Mouse (Mus musculus) G1E (cell line): ENCODE measurements around the gene Rnf141. TPM values are rescaled to one million over a fixed set of nuclear protein-coding genes. Genes with fewer than 3 reads are reported as not detected.

Experiments used
- ATAC-seq: 2 replicates; pipeline ENCODE4 v1.8.0; 2016; ENCODE audit warnings: mild to moderate bottlenecking; ENCODE audit not compliant: insufficient number of reproducible peaks, poor library complexity, low FRiP score, severe bottlenecking; ENCODE audit errors: extremely low read depth
- DNase-seq: peaks from one replicate; pipeline ENCODE4 v3.0.0; 2012; ENCODE audit warnings: low spot score
- H3K27me3 ChIP-seq: 2 replicates; pipeline ENCODE4 v1.6.1; 2012; ENCODE audit warnings: mild to moderate bottlenecking, low read length, inconsistent platforms; ENCODE audit not compliant: insufficient read depth
- H3K36me3 ChIP-seq: replicated peaks from 2 replicates; pipeline ENCODE3; 2012; ENCODE audit warnings: mild to moderate bottlenecking, inconsistent platforms
- H3K4me1 ChIP-seq: 2 replicates; pipeline ENCODE4 v1.6.1; 2012; ENCODE audit warnings: low read depth, low read length, inconsistent platforms, mixed read lengths; ENCODE audit not compliant: insufficient read depth
- H3K4me3 ChIP-seq: 2 replicates; pipeline ENCODE4 v1.5.1; 2012; ENCODE audit warnings: low read depth, mild to moderate bottlenecking, inconsistent platforms, low read length, moderate library complexity, mixed read lengths
- H3K9me3 ChIP-seq: replicated peaks from 2 replicates; pipeline ENCODE4 v1.6.1; 2012; ENCODE audit warnings: inconsistent platforms
- CTCF ChIP-seq: IDR thresholded peaks from 2 replicates; pipeline ENCODE4 v1.5.1; 2012; ENCODE audit warnings: low read depth, low read length, inconsistent platforms, mixed read lengths
- GATA1 ChIP-seq: IDR thresholded peaks from 2 replicates; pipeline ENCODE4 v1.6.1; 2012; ENCODE audit warnings: borderline replicate concordance, low read length, inconsistent platforms, mixed read lengths
- GATA2 ChIP-seq: IDR thresholded peaks from 2 replicates; pipeline ENCODE4 v1.6.1; 2012; ENCODE audit warnings: low read depth, low read length, inconsistent platforms, borderline replicate concordance
- POLR2AphosphoS5 ChIP-seq: IDR thresholded peaks from 2 replicates; pipeline ENCODE4 v1.6.1; 2012; ENCODE audit warnings: low read depth, low read length, inconsistent platforms; ENCODE audit not compliant: insufficient replicate concordance
- TAL1 ChIP-seq: conservative IDR thresholded peaks from 2 replicates; pipeline ENCODE4 v1.6.1; 2012; ENCODE audit warnings: low read depth, low read length, inconsistent platforms, mixed read lengths
- polyA plus RNA-seq: library from polyadenylated mRNA; stranded (reverse); fragments of >175 nt; gene quantifications from 2 replicates; pipeline ENCODE4 v1.2.3, GENCODE M21; 2012
- total RNA-seq, 2 experiments: library from RNA; stranded (forward) in 1 of 2; stranded (reverse) in 1 of 2; fragments of 200-1000 nt in 1 of 2; fragments of >200 nt in 1 of 2; fragmentation: Nextera tagmentation in 1 of 2; gene quantifications; 2 replicates each; pipeline ENCODE4 v1.2.3; 2014 to 2017

The Rnf141 gene
- total and polyA plus RNA-seq, 3 experiments = 0.92 to 38.6 (median 18.2) TPM

DNA sequence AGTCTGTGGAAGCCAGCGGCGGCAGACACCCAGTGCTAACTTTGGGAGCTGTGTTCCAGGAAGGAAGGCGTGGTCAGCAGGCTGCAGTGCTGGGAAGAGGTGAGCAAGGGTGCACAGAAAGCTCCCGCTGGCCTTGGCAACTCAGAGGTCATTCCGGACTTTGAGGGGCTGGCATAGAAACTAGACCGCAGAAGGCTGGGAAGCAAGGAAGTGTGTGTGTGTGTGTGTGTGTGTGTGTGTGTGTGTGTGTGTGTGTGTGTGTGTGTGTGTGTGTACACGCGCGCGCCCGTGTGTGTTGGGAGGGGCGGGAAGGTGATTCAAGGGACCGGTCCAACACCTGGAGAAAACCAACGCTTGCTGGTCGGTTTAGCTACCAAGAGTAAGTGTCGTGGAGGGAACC is 76.3 kb downstream of the Rnf141 start, which contains the start of gene Ampd3:
Gene Ampd3 (plus strand): TSS at position 206 of the 400 bp plus-strand sequence.
- H3K4me3 ChIP-seq = peak within 1 kb of the TSS; percentile 75
- TF ChIP-seq CTCF (no peak), GATA2 (no peak), TAL1 (no peak), POLR2AphosphoS5 (no peak), GATA1 (no peak)
- peaks cover 4% of the 10 kb centered on the region for H3K27me3 ChIP-seq
- DNase-seq (no peak), ATAC-seq (no peak)
- H3K4me1 ChIP-seq = peaks cover 50% of the 10 kb centered on the region
- H3K9me3 ChIP-seq = no peaks in the 10 kb centered on the region
- peaks cover 2% of the 10 kb centered on the region for H3K36me3 ChIP-seq

DNA sequence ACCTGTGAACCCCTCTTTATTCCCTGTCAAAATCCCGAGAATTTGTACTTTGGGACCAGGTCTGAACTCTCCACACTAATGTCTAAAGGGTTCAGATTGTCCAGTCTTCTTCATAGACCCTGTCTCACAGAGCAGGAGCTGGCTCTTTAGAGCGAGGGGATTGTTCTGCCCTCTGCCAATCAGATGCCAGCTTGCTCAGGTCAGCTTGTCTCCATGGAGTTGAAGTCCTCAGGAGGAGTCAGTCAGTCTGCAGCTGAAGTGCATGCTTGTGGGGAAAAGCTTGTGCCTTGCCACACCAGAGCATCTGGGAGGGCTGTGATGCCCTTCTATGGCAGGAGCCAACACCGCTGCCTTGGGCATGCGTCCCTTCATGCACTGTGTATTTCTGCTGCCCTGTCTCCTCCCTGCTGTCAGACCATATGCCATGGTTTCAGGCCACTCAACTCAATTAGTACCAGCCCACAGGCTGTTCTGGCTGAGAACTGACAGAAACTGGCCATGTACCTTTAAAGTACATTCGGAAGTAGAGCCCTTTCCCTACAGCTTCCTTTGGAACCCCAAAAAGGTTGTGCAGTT is 81.6 kb downstream of the Rnf141 start:
- ATAC-seq (no peak), DNase-seq (no peak)
- Histone ChIP-seq H3K4me3 (no peak overlapping the region), H3K9me3 (no peaks in the 10 kb centered on the region), H3K4me1 (peaks cover 6% of the 10 kb centered on the region), H3K27me3 (peaks cover 21% of the 10 kb centered on the region), H3K36me3 (no peaks in the 10 kb centered on the region)
- TF ChIP-seq CTCF (no peak), GATA2 (no peak), TAL1 (no peak), POLR2AphosphoS5 (no peak), GATA1 (no peak)

DNA sequence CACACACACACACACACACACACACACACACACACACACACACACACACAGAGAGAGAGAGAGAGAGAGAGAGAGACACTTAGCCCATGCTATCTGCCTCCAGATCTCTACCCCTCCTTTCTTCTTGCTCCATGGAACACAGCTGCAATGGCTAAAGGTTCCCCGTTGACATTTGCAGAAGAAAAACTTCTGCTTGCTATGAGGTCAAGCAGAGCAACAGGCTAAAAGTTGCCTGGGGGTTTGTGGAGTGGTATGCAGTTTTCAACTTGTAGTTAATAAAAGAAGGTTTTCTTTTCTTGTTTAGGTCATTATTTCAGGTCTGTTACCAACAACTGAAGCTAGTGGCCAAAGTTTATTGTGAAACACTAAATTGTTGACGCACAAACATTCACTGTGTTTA is 87.8 kb downstream of the Rnf141 start:
- ATAC-seq = no peak
- no peak for DNase-seq
- no peak for TF ChIP-seq CTCF
- Histone ChIP-seq H3K4me1 (0 out of 2 replicates have a peak, but pooled peaks cover 3% of the 10 kb centered on the region), H3K27me3 (peaks cover 29% of the 10 kb centered on the region), H3K4me3 (no peak overlapping the region), H3K36me3 (no peaks in the 10 kb centered on the region), H3K9me3 (no peaks in the 10 kb centered on the region)

DNA sequence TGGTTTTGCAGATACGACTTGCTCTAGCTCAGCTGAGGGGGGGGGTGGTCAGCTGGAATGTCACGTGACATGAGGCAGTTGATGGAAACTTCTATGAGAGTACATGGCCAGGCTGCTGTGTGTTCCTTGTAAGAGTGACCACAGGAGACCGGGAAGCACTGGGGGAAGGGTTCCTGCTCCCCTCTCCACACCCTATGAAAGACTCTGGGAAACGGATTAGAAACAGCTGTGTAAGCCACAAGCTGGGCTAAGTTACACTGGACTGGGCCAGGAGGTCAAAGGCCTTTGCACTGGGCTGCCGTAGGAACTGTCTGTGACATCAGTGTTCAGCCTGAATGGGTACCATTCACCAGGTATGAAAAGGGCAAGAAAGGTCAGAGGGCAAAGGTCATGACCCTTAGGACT is 90.3 kb downstream of the Rnf141 start:
- TF ChIP-seq POLR2AphosphoS5 (no peak), CTCF (no peak), GATA1 (no peak), TAL1 (no peak), GATA2 (no peak)
- Histone ChIP-seq H3K9me3 (no peaks in the 10 kb centered on the region), H3K4me3 (no peak overlapping the region), H3K27me3 (peaks cover 32% of the 10 kb centered on the region), H3K4me1 (0 out of 2 replicates have a peak, but pooled peaks cover 3% of the 10 kb centered on the region), H3K36me3 (no peaks in the 10 kb centered on the region)
- DNase-seq (no peak), ATAC-seq (no peak)

DNA sequence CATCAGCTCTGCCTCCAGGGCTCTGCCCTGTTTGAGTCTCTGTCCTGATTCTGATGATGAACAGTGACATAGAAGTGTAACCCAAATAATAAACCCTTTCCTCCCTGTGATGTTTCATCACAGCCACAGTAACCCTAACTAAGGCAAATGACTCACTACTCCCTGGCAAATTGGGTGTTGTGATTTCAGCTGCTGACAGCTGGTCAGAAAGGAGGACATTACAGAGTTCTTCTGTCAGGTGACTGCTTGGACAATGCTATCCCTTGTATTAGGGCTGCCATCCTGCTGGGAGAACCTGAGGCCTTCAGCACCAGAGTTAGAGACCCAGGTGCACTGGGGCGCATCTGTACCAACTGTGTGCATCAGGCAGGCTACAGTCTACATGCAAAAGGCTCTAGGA is 90.9 kb downstream of the Rnf141 start:
- no peak for ATAC-seq
- Histone ChIP-seq H3K4me3 (no peak overlapping the region), H3K4me1 (no peaks in the 10 kb centered on the region), H3K9me3 (no peaks in the 10 kb centered on the region), H3K27me3 (peaks cover 27% of the 10 kb centered on the region), H3K36me3 (no peaks in the 10 kb centered on the region)
- TF ChIP-seq POLR2AphosphoS5 (no peak), GATA1 (no peak), GATA2 (no peak), TAL1 (no peak), CTCF (no peak)
- no peak for DNase-seq

DNA sequence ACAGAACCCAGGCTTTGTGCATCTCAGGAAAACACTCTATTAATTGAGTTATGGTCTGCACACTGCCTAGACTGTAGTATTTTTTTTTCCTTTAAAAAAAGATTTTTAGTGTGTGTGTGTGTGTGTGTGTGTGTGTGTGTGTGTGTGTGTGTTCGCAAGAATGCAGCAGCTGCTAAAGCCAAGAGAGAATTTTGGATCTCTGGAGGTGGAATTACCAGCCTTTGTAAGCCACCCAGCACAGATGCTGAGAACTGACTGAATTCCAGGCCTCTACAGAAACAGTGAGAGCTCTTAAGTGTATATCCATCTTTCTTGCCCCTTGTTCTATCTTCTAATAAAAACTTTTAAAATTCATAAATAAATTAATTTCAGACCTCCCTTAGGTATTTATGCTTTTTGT is 92.6 kb downstream of the Rnf141 start:
- no peaks in the 10 kb centered on the region for H3K9me3 ChIP-seq
- no peak for DNase-seq
- 0 out of 2 replicates have a peak, but pooled peaks cover 2% of the 10 kb centered on the region for H3K4me1 ChIP-seq
- TF ChIP-seq CTCF (no peak), POLR2AphosphoS5 (no peak), TAL1 (no peak), GATA2 (no peak), GATA1 (no peak)
- H3K4me3 ChIP-seq = no peak overlapping the region
- peaks cover 20% of the 10 kb centered on the region for H3K27me3 ChIP-seq
- ATAC-seq = no peak
- H3K36me3 ChIP-seq = no peaks in the 10 kb centered on the region

DNA sequence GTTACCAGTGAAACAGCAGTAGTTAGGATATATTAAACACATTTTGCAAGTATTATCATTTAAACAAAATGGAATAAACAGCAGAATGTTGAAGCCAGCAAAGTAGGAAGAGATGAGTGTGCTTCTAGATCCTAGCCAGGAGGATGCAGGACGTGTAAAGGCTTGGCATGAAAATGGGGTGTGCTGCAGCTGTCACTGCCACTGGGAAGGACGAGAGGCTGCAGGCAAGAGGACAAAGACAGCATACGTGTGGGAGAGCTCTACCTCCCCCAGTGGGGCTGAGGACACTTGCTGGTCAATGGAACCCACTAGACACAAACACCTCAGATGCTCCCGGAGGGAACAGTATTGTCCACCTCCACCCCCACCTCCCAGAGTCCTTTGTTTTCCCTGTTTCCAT is 93.4 kb downstream of the Rnf141 start:
- TF ChIP-seq GATA1 (no peak), GATA2 (no peak), CTCF (no peak), TAL1 (no peak), POLR2AphosphoS5 (no peak)
- Histone ChIP-seq H3K4me3 (no peak overlapping the region), H3K27me3 (peaks cover 20% of the 10 kb centered on the region), H3K9me3 (no peaks in the 10 kb centered on the region), H3K4me1 (0 out of 2 replicates have a peak, but pooled peaks cover 2% of the 10 kb centered on the region), H3K36me3 (no peaks in the 10 kb centered on the region)
- DNase-seq (no peak), ATAC-seq (no peak)

Other genes with a start within 250 kb of the Rnf141 start
- gene Sbf2, start 229.5 kb downstream of the Rnf141 start, total RNA-seq (2014; fragmentation: Nextera tagmentation) = not detected in 2 replicates
- gene Sbf2, start 229.5 kb downstream of the Rnf141 start, total RNA-seq (2017) = 0.23 and 0.49 TPM in 2 replicates
- gene Sbf2, start 229.5 kb downstream of the Rnf141 start, polyA plus RNA-seq = not detected in 2 replicates
- not detected in 2 replicates for gene Adm, start 216.8 kb downstream of the Rnf141 start, total RNA-seq (2014; fragmentation: Nextera tagmentation)
- not detected in 2 replicates for gene Adm, start 216.8 kb downstream of the Rnf141 start, total RNA-seq (2017)
- not detected in 2 replicates for gene Adm, start 216.8 kb downstream of the Rnf141 start, polyA plus RNA-seq
- gene Ampd3, start 76.3 kb downstream of the Rnf141 start, total RNA-seq (2014; fragmentation: Nextera tagmentation) = 64.1 and 69.5 TPM in 2 replicates
- gene Ampd3, start 76.3 kb downstream of the Rnf141 start, total RNA-seq (2017) = 21.8 and 26.0 TPM in 2 replicates
- gene Ampd3, start 76.3 kb downstream of the Rnf141 start, polyA plus RNA-seq = 10.7 and 13.1 TPM in 2 replicates
- gene Lyve1, start 18.8 kb upstream of the Rnf141 start, total RNA-seq (2014; fragmentation: Nextera tagmentation) = not detected in 2 replicates
- gene Lyve1, start 18.8 kb upstream of the Rnf141 start, total RNA-seq (2017) = 0.11 TPM in 1 of 2 replicates, not detected in the other
- not detected in 2 replicates for gene Lyve1, start 18.8 kb upstream of the Rnf141 start, polyA plus RNA-seq
- 0.34 TPM in 1 of 2 replicates, not detected in the other for gene Mrvi1, start 138.0 kb upstream of the Rnf141 start, total RNA-seq (2014; fragmentation: Nextera tagmentation)
- gene Mrvi1, start 138.0 kb upstream of the Rnf141 start, total RNA-seq (2017) = 0.11 and 0.17 TPM in 2 replicates
- gene Mrvi1, start 138.0 kb upstream of the Rnf141 start, polyA plus RNA-seq = 0.04 and 0.06 TPM in 2 replicates
- gene Ctr9, start 184.5 kb upstream of the Rnf141 start, total RNA-seq (2014; fragmentation: Nextera tagmentation) = 59.5 and 61.8 TPM in 2 replicates
- 63.9 and 68.7 TPM in 2 replicates for gene Ctr9, start 184.5 kb upstream of the Rnf141 start, total RNA-seq (2017)
- 12.4 and 15.1 TPM in 2 replicates for gene Ctr9, start 184.5 kb upstream of the Rnf141 start, polyA plus RNA-seq
- gene Eif4g2, start 238.6 kb upstream of the Rnf141 start, total RNA-seq (2014; fragmentation: Nextera tagmentation) = 1,657 and 2,352 TPM in 2 replicates
- gene Eif4g2, start 238.6 kb upstream of the Rnf141 start, total RNA-seq (2017) = 708 and 731 TPM in 2 replicates
- 1,489 and 1,690 TPM in 2 replicates for gene Eif4g2, start 238.6 kb upstream of the Rnf141 start, polyA plus RNA-seq